Mouse (Mus musculus) liver, embryonic 14 days (tissue): ENCODE measurements around the gene Bhlha15. TPM values are rescaled to one million over a fixed set of nuclear protein-coding genes. Genes with fewer than 3 reads are reported as not detected.

Experiments
- polyA plus RNA-seq: library from polyadenylated mRNA; depleted of rRNA; stranded (reverse); fragments of >200 nt; gene quantifications from 2 replicates; pipeline ENCODE4 v1.2.3, GENCODE M21; 2012; rRNA removed

Gene Bhlha15
- 0.33 and 0.35 TPM in 2 replicates for polyA plus RNA-seq

GRCm38 (mm10) chr5:144189950-144190583 lies at the start of gene Bhlha15:
TSS of gene Bhlha15 (plus strand) at chr5:144190286.

GRCm38 (mm10) chr5:144223503-144223862 lies 33.4 kb downstream of the Bhlha15 start, which contains the start of gene Tecpr1:
TSS of gene Tecpr1 (minus strand) at chr5:144223615.

Other genes with a start within 250 kb of the Bhlha15 start
- gene Ccz1, start 175.4 kb upstream of the Bhlha15 start, polyA plus RNA-seq = 23.3 and 24.5 TPM in 2 replicates
- not detected in 2 replicates for gene Ocm, start 163.6 kb upstream of the Bhlha15 start, polyA plus RNA-seq
- 2.3 and 3.3 TPM in 2 replicates for gene Lmtk2, start 89.8 kb upstream of the Bhlha15 start, polyA plus RNA-seq
- 2.4 and 2.7 TPM in 2 replicates for gene Tecpr1, start 33.3 kb downstream of the Bhlha15 start, polyA plus RNA-seq
- 12.1 and 13.4 TPM in 2 replicates for gene Bri3, start 54.2 kb downstream of the Bhlha15 start, polyA plus RNA-seq
- 2.2 and 2.6 TPM in 2 replicates for gene Baiap2l1, start 167.8 kb downstream of the Bhlha15 start, polyA plus RNA-seq